19 mouse cellular contexts compared by ENCODE assay signal in the genomic region with DNA sequence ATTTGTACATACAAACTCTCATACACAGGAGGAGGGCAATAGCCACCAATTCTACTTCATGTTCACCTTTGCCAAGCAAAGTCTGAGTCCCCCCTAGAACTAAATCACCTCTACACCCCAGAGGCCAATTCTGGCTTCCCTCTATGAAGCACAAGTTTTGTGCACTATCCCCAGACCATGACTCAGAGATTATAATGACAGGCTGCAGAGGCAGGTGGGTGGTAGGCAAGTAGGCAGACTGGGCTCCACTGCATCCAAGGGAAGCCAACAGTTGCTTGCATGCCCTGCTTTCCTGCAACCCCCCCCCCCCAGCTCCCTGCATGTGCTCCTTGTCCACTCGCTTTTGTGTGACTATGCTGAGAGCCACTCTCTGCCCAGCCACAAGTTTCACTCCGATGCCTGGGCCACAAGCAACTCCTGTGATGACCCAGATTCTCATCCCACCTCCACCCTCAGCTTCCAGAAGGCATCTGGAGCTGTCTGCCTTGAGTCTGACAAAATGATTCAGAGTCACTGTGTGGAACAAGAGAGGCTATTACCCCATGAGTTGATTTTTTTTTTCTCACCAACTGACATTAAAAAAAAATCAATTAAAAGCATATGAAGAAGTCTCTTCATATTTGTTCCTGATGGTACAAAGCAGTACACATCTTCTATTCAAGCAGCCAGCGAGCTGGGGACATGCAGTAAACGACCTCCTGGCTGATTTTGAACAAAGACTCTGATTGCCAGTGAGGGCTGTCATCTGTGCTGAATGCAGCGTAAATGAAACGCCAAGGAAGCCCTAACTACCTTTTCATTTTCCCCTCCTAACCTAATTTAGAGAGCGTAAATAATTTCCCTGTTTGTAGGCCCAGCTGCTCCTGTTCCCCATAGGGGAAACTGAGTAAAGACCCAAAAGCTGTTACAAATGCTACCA.
DNase-seq lines count a peak whose midpoint lies in the region; ATAC-seq and TF ChIP-seq lines count a peak whose summit lies in the region.
"Had no signal": no experiment of that assay in that cellular context is flagged by ENCODE, and none has a peak within 500 bp of the region (broad histone marks: within the 10 kb centered on the region; RNA-seq: fewer than 3 reads in every experiment).

No protein-coding gene starts in this region.

- H3K4me3 ChIP-seq in forebrain, embryonic 10.5 days, result no peak overlapping the region
- H3K4me3 ChIP-seq in forebrain, embryonic 11.5 days (ENCODE audit: low read depth, low read length), result no peak overlapping the region
- no peak overlapping the region for H3K4me3 ChIP-seq in midbrain, embryonic 10.5 days
- no peak overlapping the region for H3K4me3 ChIP-seq in midbrain, embryonic 16.5 days (ENCODE audit: low read depth, low read length)
- no peak overlapping the region for H3K4me3 ChIP-seq in forebrain, embryonic 14.5 days (ENCODE audit: low read depth, low read length)
- no peak overlapping the region for H3K4me3 ChIP-seq in hindbrain, postnatal 0 days (ENCODE audit: low read length)
- H3K4me3 ChIP-seq in liver, embryonic 11.5 days (ENCODE audit: low read depth, low read length), result no peak overlapping the region
- H3K4me3 ChIP-seq: limb, embryonic 12.5 days had no signal

- peaks cover 9% of the 10 kb centered on the region for H3K4me1 ChIP-seq in forebrain, embryonic 10.5 days
- H3K4me1 ChIP-seq in forebrain, embryonic 11.5 days (replicated peaks; ENCODE audit: control insufficient read depth, insufficient read depth, low read length), result no peaks in the 10 kb centered on the region
- peaks cover 4% of the 10 kb centered on the region; the same call in 1 of the 2 replicates for H3K4me1 ChIP-seq in midbrain, embryonic 10.5 days
- no peaks in the 10 kb centered on the region for H3K4me1 ChIP-seq in midbrain, embryonic 16.5 days (ENCODE audit: control insufficient read depth, insufficient read depth, low read length)
- H3K4me1 ChIP-seq in forebrain, embryonic 14.5 days (ENCODE audit: control insufficient read depth, insufficient read depth, low read length), result 0 out of 2 replicates have a peak, but pooled peaks cover 3% of the 10 kb centered on the region
- no peaks in the 10 kb centered on the region for H3K4me1 ChIP-seq in hindbrain, postnatal 0 days (ENCODE audit: insufficient read depth, low read length)
- no peaks in the 10 kb centered on the region for H3K4me1 ChIP-seq in liver, embryonic 11.5 days (replicated peaks; ENCODE audit: control insufficient read depth, insufficient read depth, low read length)
- H3K4me1 ChIP-seq: limb, embryonic 12.5 days had no signal

- no peaks in the 10 kb centered on the region for H3K36me3 ChIP-seq in forebrain, embryonic 10.5 days (replicated peaks)
- H3K36me3 ChIP-seq in forebrain, embryonic 11.5 days (ENCODE audit: control insufficient read depth, insufficient read depth, low read length), result no peaks in the 10 kb centered on the region
- H3K36me3 ChIP-seq in midbrain, embryonic 10.5 days, result no peaks in the 10 kb centered on the region
- no peaks in the 10 kb centered on the region for H3K36me3 ChIP-seq in midbrain, embryonic 16.5 days (ENCODE audit: control insufficient read depth, insufficient read depth, low read length)
- H3K36me3 ChIP-seq in forebrain, embryonic 14.5 days (ENCODE audit: control insufficient read depth, insufficient read depth, low read length), result no peaks in the 10 kb centered on the region
- no peaks in the 10 kb centered on the region for H3K36me3 ChIP-seq in hindbrain, postnatal 0 days (ENCODE audit: insufficient read depth, low read length)
- no peaks in the 10 kb centered on the region for H3K36me3 ChIP-seq in liver, embryonic 11.5 days (ENCODE audit: control insufficient read depth, insufficient read depth, low read length)
- H3K36me3 ChIP-seq: limb, embryonic 12.5 days had no signal

- WGBS in forebrain, embryonic 10.5 days, result 42% methylated on average over 7 of the region's 7 CpGs
- WGBS in forebrain, embryonic 11.5 days, result 37% methylated on average over 7 of the region's 7 CpGs
- 62% methylated on average over 7 of the region's 7 CpGs for WGBS in midbrain, embryonic 10.5 days
- 32% methylated on average over 7 of the region's 7 CpGs for WGBS in midbrain, embryonic 16.5 days
- WGBS in forebrain, embryonic 14.5 days, result 21% methylated on average over 7 of the region's 7 CpGs
- WGBS in hindbrain, postnatal 0 days, result 32% methylated on average over 7 of the region's 7 CpGs
- 65% methylated on average over 7 of the region's 7 CpGs for WGBS in liver, embryonic 11.5 days

- H3K9me3 ChIP-seq in forebrain, embryonic 10.5 days, result no peaks in the 10 kb centered on the region
- H3K9me3 ChIP-seq in forebrain, embryonic 11.5 days (ENCODE audit: control insufficient read depth, low read length), result no peaks in the 10 kb centered on the region
- no peaks in the 10 kb centered on the region for H3K9me3 ChIP-seq in midbrain, embryonic 10.5 days (replicated peaks)
- H3K9me3 ChIP-seq in midbrain, embryonic 16.5 days (replicated peaks; ENCODE audit: control insufficient read depth, low read length, poor library complexity, severe bottlenecking), result no peaks in the 10 kb centered on the region
- no peaks in the 10 kb centered on the region for H3K9me3 ChIP-seq in forebrain, embryonic 14.5 days (replicated peaks; ENCODE audit: control insufficient read depth, low read length)
- no peaks in the 10 kb centered on the region for H3K9me3 ChIP-seq in hindbrain, postnatal 0 days (ENCODE audit: low read length)
- H3K9me3 ChIP-seq in liver, embryonic 11.5 days (ENCODE audit: control insufficient read depth, low read length), result no peaks in the 10 kb centered on the region
- H3K9me3 ChIP-seq: limb, embryonic 12.5 days had no signal

- peak overlapping the region; percentile 63 for H3K27ac ChIP-seq in forebrain, embryonic 10.5 days
- H3K27ac ChIP-seq in forebrain, embryonic 11.5 days (ENCODE audit: low read depth, low read length), result no peak overlapping the region; the same call in 1 of the 2 replicates
- H3K27ac ChIP-seq in midbrain, embryonic 10.5 days (replicated peaks), result 0 out of 2 replicates have a peak overlapping the region, but pooled peaks have one; percentile 42
- no peak overlapping the region; the same call in 1 of the 2 replicates for H3K27ac ChIP-seq in midbrain, embryonic 16.5 days (ENCODE audit: low read length)
- H3K27ac ChIP-seq in forebrain, embryonic 14.5 days (ENCODE audit: low read depth, low read length), result peak overlapping the region; percentile 46; the same call in 1 of the 2 replicates
- H3K27ac ChIP-seq in hindbrain, postnatal 0 days, result no peak overlapping the region
- no peak overlapping the region for H3K27ac ChIP-seq in liver, embryonic 11.5 days (ENCODE audit: low read depth, low read length)
- H3K27ac ChIP-seq: limb, embryonic 12.5 days had no signal

- no peak for TF ChIP-seq CTCF in hindbrain, postnatal 0 days (IDR thresholded peaks at IDR 0.05; ENCODE audit: low read depth)

- H3K4me2 ChIP-seq in forebrain, embryonic 11.5 days (ENCODE audit: low read depth, low read length, severe bottlenecking), result no peak overlapping the region
- no peak overlapping the region for H3K4me2 ChIP-seq in midbrain, embryonic 16.5 days (ENCODE audit: low read length)
- H3K4me2 ChIP-seq in forebrain, embryonic 14.5 days (ENCODE audit: low read length), result no peak overlapping the region
- no peak overlapping the region for H3K4me2 ChIP-seq in hindbrain, postnatal 0 days (ENCODE audit: low read depth, low read length)
- H3K4me2 ChIP-seq in liver, embryonic 11.5 days, result no peak overlapping the region
- H3K4me2 ChIP-seq: limb, embryonic 12.5 days had no signal

- H3K27me3 ChIP-seq in forebrain, embryonic 10.5 days (ENCODE audit: poor library complexity, severe bottlenecking), result no peaks in the 10 kb centered on the region
- no peaks in the 10 kb centered on the region for H3K27me3 ChIP-seq in forebrain, embryonic 11.5 days (ENCODE audit: control insufficient read depth, insufficient read depth, low read length)
- no peaks in the 10 kb centered on the region for H3K27me3 ChIP-seq in midbrain, embryonic 10.5 days (ENCODE audit: low read depth, poor library complexity, severe bottlenecking)
- no peaks in the 10 kb centered on the region for H3K27me3 ChIP-seq in midbrain, embryonic 16.5 days (ENCODE audit: control insufficient read depth, insufficient read depth, low read depth, low read length)
- no peaks in the 10 kb centered on the region for H3K27me3 ChIP-seq in forebrain, embryonic 14.5 days (replicated peaks; ENCODE audit: control insufficient read depth, insufficient read depth, low read length)
- H3K27me3 ChIP-seq in hindbrain, postnatal 0 days (ENCODE audit: insufficient read depth, low read length), result no peaks in the 10 kb centered on the region
- no peaks in the 10 kb centered on the region for H3K27me3 ChIP-seq in liver, embryonic 11.5 days (replicated peaks; ENCODE audit: control insufficient read depth, insufficient read depth, low read length)
- H3K27me3 ChIP-seq: limb, embryonic 12.5 days had no signal

- H3K9ac ChIP-seq in forebrain, embryonic 11.5 days (ENCODE audit: low read length), result no peak overlapping the region
- no peak overlapping the region for H3K9ac ChIP-seq in midbrain, embryonic 16.5 days (ENCODE audit: low read depth, low read length)
- peak overlapping the region; percentile 21 for H3K9ac ChIP-seq in forebrain, embryonic 14.5 days (ENCODE audit: low read length)
- H3K9ac ChIP-seq in hindbrain, postnatal 0 days (replicated peaks; ENCODE audit: low read length), result no peak overlapping the region
- no peak overlapping the region for H3K9ac ChIP-seq in liver, embryonic 11.5 days (ENCODE audit: low read depth, low read length)
- H3K9ac ChIP-seq: limb, embryonic 12.5 days; liver, postnatal 0 days had no signal

- no peak for DNase-seq in forebrain, embryonic 10.5 days (ENCODE audit: extremely low spot score, low spot score)
- DNase-seq in forebrain, embryonic 11.5 days (ENCODE audit: low spot score), result no peak
- no peak for DNase-seq in midbrain, embryonic 10.5 days (ENCODE audit: low spot score)
- DNase-seq in forebrain, embryonic 14.5 days (ENCODE audit: low spot score), result peak; percentile 67
- peak; percentile 18 for DNase-seq in hindbrain, postnatal 0 days (ENCODE audit: low spot score)
- DNase-seq in liver, embryonic 11.5 days (ENCODE audit: low spot score), result no peak
- DNase-seq in adrenal gland, postnatal 10 days, result no peak
- DNase-seq: adrenal gland, postnatal 14 days; cerebellum, adult 2 months; embryo, embryonic 11 days; heart, adult 18-20 months; heart, postnatal 14 days; kidney, postnatal 4 days; liver, postnatal 0 days; lung, postnatal 4 days; thymus, postnatal 36 days had no signal

- no peak for ATAC-seq in forebrain, embryonic 11.5 days (replicated peaks; ENCODE audit: low FRiP score)
- ATAC-seq in midbrain, embryonic 16.5 days, result no peak
- peak; percentile 68 for ATAC-seq in forebrain, embryonic 14.5 days
- no peak for ATAC-seq in hindbrain, postnatal 0 days
- ATAC-seq in liver, embryonic 11.5 days (replicated peaks; ENCODE audit: low FRiP score), result no peak
- ATAC-seq: intestine, postnatal 0 days; liver, postnatal 0 days had no signal

Comparison
In these comparisons a context has a peak if more than half of its experiments do, and no peak if none do; other contexts are left out.
1. DNase-seq: peak in forebrain, embryonic 14.5 days (single experiment) and hindbrain, postnatal 0 days (single experiment); none in forebrain, embryonic 10.5 days (single experiment), forebrain, embryonic 11.5 days (single experiment), midbrain, embryonic 10.5 days (single experiment), liver, embryonic 11.5 days (single experiment) and adrenal gland, postnatal 10 days (single experiment).
2. H3K27ac ChIP-seq: peak in forebrain, embryonic 10.5 days (single experiment), midbrain, embryonic 10.5 days (single experiment) and forebrain, embryonic 14.5 days (single experiment); none in forebrain, embryonic 11.5 days (single experiment), midbrain, embryonic 16.5 days (single experiment), hindbrain, postnatal 0 days (single experiment) and liver, embryonic 11.5 days (single experiment).